Mouse (Mus musculus) thymus, adult 18-20 months (tissue): ENCODE results near the gene Gpr18.

Experiments
- DNase-seq, 2 experiments: peaks; one replicate each; pipeline ENCODE4 v3.0.0; 2022; ENCODE audit warnings: mixed read lengths in 2 of 2

The Gpr18 gene

GRCm38 (mm10) chr14:121920511-121921124 is 5.0 kb upstream of the Gpr18 start:
- no peak for DNase-seq

- no peak for DNase-seq
Observed at GRCm38 (mm10) chr14:121919752-121920151, 4.2 kb upstream of the Gpr18 start.

- DNase-seq = no peak
Observed at GRCm38 (mm10) chr14:121918266-121918665, 2.7 kb upstream of the Gpr18 start.

- DNase-seq = no peak
Observed at GRCm38 (mm10) chr14:121916311-121917094, 922 bp upstream of the Gpr18 start.

GRCm38 (mm10) chr14:121915143-121915542 is 438 bp downstream of the Gpr18 start:
- no peak for DNase-seq

- no peak for DNase-seq
Observed at GRCm38 (mm10) chr14:121912501-121912900, 3.1 kb downstream of the Gpr18 start.

GRCm38 (mm10) chr14:121909868-121910267 is 5.7 kb downstream of the Gpr18 start:
- DNase-seq = no peak

- no peak for DNase-seq
Observed at GRCm38 (mm10) chr14:121906992-121907681, 8.4 kb downstream of the Gpr18 start.

- DNase-seq = no peak
Observed at GRCm38 (mm10) chr14:121906341-121906991, 9.1 kb downstream of the Gpr18 start.

GRCm38 (mm10) chr14:121904754-121905153 is 10.8 kb downstream of the Gpr18 start:
- no peak for DNase-seq

GRCm38 (mm10) chr14:121903381-121903876 is 12.2 kb downstream of the Gpr18 start:
- DNase-seq = no peak

- no peak for DNase-seq
Observed at GRCm38 (mm10) chr14:121901511-121901910, 14.1 kb downstream of the Gpr18 start.

- DNase-seq = no peak
Observed at GRCm38 (mm10) chr14:121899071-121899470, 16.5 kb downstream of the Gpr18 start.

- no peak for DNase-seq
Observed at GRCm38 (mm10) chr14:121898509-121898908, 17.1 kb downstream of the Gpr18 start.

- no peak for DNase-seq
Observed at GRCm38 (mm10) chr14:121897773-121898172, 17.8 kb downstream of the Gpr18 start.

GRCm38 (mm10) chr14:121896126-121897090 is 19.2 kb downstream of the Gpr18 start:
- no peak for DNase-seq

GRCm38 (mm10) chr14:121895316-121895715 is 20.3 kb downstream of the Gpr18 start:
- no peak for DNase-seq

- DNase-seq = no peak
Observed at GRCm38 (mm10) chr14:121894511-121895135, 21.0 kb downstream of the Gpr18 start.

- no peak for DNase-seq
Observed at GRCm38 (mm10) chr14:121893747-121894146, 21.8 kb downstream of the Gpr18 start.

- DNase-seq = no peak
Observed at GRCm38 (mm10) chr14:121884150-121884797, 31.3 kb downstream of the Gpr18 start.

GRCm38 (mm10) chr14:121881211-121881610 is 34.4 kb downstream of the Gpr18 start:
- DNase-seq = peak; percentile 26 to 52
